Mouse (Mus musculus): ENCODE measurements at regions not wholly inside any gene's neighbourhood (a gene's known extent, or its start where the extent isn't known, plus 50 kb on each side); places are given as distances from the start of the nearest gene placed in this dataset.

DNA sequence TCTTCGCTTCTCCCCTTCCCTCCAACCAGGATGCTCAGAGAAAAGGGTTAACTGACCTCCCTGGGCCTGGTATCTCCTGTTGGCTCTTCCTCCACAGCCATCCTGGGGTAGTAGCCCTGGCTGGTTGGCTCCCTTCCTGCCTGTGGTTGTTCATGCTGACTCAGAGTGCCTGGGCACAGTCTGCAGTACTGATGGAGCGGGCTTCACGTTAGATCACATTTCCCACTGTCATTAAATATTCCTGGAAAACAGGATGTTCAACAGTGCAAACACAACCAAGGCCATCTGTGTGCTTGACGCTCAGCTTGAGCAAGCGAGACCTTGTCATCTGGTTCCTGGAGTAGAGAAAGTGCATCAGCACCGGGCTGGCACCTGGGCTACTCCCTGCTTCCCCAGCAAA is 53.6 kb upstream of the Spdye4c start:
- Histone ChIP-seq H3K4me3 (ENCODE audit: insufficient read depth, poor library complexity, severe bottlenecking) (no peak overlapping the region), H3ac (ENCODE audit: control insufficient read depth, insufficient read length, low read depth) (no peak overlapping the region), H3K27me3 (ENCODE audit: control insufficient read depth, insufficient read depth, insufficient read length) (no peaks in the 10 kb centered on the region), H3K79me2 (ENCODE audit: control insufficient read depth, insufficient read depth) (no peaks in the 10 kb centered on the region), H3K36me3 (ENCODE audit: control insufficient read depth, insufficient read depth) (no peaks in the 10 kb centered on the region), H3K79me3 (ENCODE audit: low read depth) (no peaks in the 10 kb centered on the region)
- no peak for TF ChIP-seq USF1 (IDR thresholded peaks at IDR 0.05; ENCODE audit: low read depth)
- peak; percentile 51 for TF ChIP-seq FOSL1 (IDR thresholded peaks at IDR 0.05; ENCODE audit: insufficient read depth, low read length, poor library complexity, severe bottlenecking)
- TF ChIP-seq MYOG (IDR thresholded peaks at IDR 0.05; ENCODE audit: control insufficient read depth, extremely low read depth, insufficient read length), result no peak
- peak; percentile 80 for TF ChIP-seq MAX (IDR thresholded peaks at IDR 0.05)
- no peak for TF ChIP-seq CTCF (IDR thresholded peaks at IDR 0.05; ENCODE audit: control insufficient read depth, insufficient read depth, insufficient read length)
- peak; percentile 50 for TF ChIP-seq MYOD1 (IDR thresholded peaks at IDR 0.05; ENCODE audit: control insufficient read depth, insufficient read length, low read depth)
- peak; percentile 51 for TF ChIP-seq CEBPB (IDR thresholded peaks at IDR 0.05; ENCODE audit: low read depth)

DNA sequence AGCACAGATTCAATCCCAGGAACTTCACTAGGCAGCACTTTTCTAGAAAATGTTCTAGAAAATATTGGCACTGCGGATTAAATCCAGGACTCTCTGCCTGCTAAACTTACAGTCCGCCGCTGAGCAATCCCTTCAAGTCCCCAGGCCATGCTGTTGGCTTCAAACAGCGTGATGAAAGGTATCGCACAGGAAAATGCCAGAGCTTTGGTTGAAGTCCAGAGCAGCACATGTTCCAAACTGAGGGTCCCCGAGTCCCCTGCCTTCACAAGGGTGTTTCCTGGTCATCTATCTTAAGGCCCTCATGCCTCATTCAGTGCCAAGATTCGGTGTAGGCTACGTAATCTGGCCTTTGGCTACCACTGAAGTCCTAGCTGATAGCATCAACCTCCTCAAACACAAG is 52.3 kb upstream of the Spdye4c start:
- no peaks in the 10 kb centered on the region for H3K79me3 ChIP-seq (ENCODE audit: low read depth)
- no peak overlapping the region for H3ac ChIP-seq (ENCODE audit: control insufficient read depth, insufficient read length, low read depth)
- no peak overlapping the region for H3K4me3 ChIP-seq (ENCODE audit: insufficient read depth, poor library complexity, severe bottlenecking)
- H3K27me3 ChIP-seq (ENCODE audit: control insufficient read depth, insufficient read depth, insufficient read length), result no peaks in the 10 kb centered on the region
- H3K36me3 ChIP-seq (ENCODE audit: control insufficient read depth, insufficient read depth), result no peaks in the 10 kb centered on the region
- no peak for TF ChIP-seq MAX (IDR thresholded peaks at IDR 0.05)
- no peak for TF ChIP-seq CEBPB (IDR thresholded peaks at IDR 0.05; ENCODE audit: low read depth)
- TF ChIP-seq FOSL1 (IDR thresholded peaks at IDR 0.05; ENCODE audit: insufficient read depth, low read length, poor library complexity, severe bottlenecking), result no peak
- no peak for TF ChIP-seq MYOG (IDR thresholded peaks at IDR 0.05; ENCODE audit: control insufficient read depth, extremely low read depth, insufficient read length)
- TF ChIP-seq CTCF (IDR thresholded peaks at IDR 0.05; ENCODE audit: control insufficient read depth, insufficient read depth, insufficient read length), result no peak
- TF ChIP-seq MYOD1 (IDR thresholded peaks at IDR 0.05; ENCODE audit: control insufficient read depth, insufficient read length, low read depth), result no peak
- no peak for TF ChIP-seq USF1 (IDR thresholded peaks at IDR 0.05; ENCODE audit: low read depth)
- H3K79me2 ChIP-seq (ENCODE audit: control insufficient read depth, insufficient read depth), result no peaks in the 10 kb centered on the region

Measured in C2C12 (cell line).